Mouse (Mus musculus): ENCODE data around the gene Rnf19b. TPM values are rescaled to one million over a fixed set of nuclear protein-coding genes. Genes with fewer than 3 reads are reported as not detected.

Rnf19b gene
- total and polyA plus RNA-seq, 2 experiments from 2014 or later: 31.8 to 141 TPM

DNA sequence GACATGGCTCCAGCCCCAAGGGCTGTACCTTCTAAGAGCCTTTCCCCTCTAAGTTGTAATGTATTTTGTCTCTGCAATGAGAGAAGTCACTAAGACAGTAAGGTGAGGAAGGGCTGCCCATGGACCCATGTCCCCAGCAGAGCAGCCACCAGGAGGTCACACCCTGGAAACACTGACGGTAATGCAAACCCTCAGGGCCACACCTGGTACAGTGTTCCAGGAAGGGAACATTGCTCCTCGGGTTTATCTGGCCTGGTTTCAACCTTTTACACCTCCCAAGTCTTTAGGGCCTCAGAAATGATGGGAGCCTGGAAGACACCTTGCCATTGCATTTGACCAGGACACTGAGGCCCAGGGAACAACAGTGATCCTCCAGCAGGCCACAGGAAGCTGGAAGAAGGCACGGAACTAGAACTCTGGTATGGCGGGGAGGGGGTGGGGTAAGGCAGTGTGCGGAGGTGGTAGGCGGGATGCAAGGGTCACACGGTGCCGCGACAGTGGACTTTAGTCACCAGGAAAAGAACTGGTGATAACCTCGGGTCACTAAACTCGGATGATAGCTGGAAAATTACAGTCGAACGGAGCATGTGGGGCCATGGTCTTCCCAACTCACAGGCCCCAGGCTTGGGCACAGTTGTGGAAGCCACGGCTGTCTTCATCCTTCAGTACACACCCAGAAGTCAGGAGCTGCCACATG is 44.2 kb downstream of the Rnf19b start:
- TF ChIP-seq CTCF (IDR thresholded peaks at IDR 0.05; ENCODE audit: low read depth): no peak
- 0 out of 2 replicates have a peak, but pooled peaks cover 3% of the 10 kb centered on the region for H3K4me1 ChIP-seq (ENCODE audit: insufficient read depth, low read length)
- no peaks in the 10 kb centered on the region for H3K9me3 ChIP-seq (ENCODE audit: low read length)
- H3K27me3 ChIP-seq (ENCODE audit: insufficient read depth, low read length): peaks cover 26% of the 10 kb centered on the region
- no peaks in the 10 kb centered on the region for H3K36me3 ChIP-seq (ENCODE audit: insufficient read depth, low read length)
- DNase-seq (ENCODE audit: low spot score) (no peak), ATAC-seq (no peak)
- no peak overlapping the region for H3K9ac ChIP-seq (replicated peaks; ENCODE audit: low read length)
- 84% methylated on average over 14 of the region's 14 CpGs for WGBS
- H3K4me3 ChIP-seq (ENCODE audit: low read length): no peak overlapping the region
- no peak overlapping the region for H3K4me2 ChIP-seq (ENCODE audit: low read depth, low read length)
- H3K27ac ChIP-seq: no peak overlapping the region

DNA sequence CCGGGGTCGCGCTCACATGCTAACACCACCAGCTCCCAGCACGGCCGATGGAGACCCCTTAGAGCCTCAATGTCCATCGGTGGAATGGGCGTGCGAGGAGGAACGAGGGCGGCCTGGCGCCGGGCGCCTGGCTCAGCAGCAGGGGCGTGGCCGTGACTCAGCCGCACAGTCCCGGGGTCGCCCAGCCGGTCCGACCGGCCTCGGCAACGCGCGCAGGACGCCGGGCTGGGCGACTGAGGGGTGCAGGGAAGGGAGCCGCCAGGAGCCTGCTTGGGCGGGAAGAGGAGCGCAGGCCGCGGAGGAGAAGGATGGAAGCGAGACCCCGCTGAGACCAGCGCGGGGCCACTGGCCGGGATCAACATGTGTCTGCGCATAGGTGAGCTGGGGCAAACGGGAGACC is 47.3 kb downstream of the Rnf19b start, which contains the start of gene Tmem54:
TSS of gene Tmem54 (plus strand) at position 193 of the 400 bp plus-strand sequence.
- ATAC-seq: no peak
- Histone ChIP-seq H3K27me3 (ENCODE audit: insufficient read depth, low read length) (peaks cover 26% of the 10 kb centered on the region), H3K27ac (no peak within 1 kb of the TSS), H3K4me3 (ENCODE audit: low read length) (peak within 1 kb of the TSS; percentile 15), H3K9me3 (ENCODE audit: low read length) (no peaks in the 10 kb centered on the region), H3K4me2 (ENCODE audit: low read depth, low read length) (peak within 1 kb of the TSS; percentile 43), H3K4me1 (ENCODE audit: insufficient read depth, low read length) (0 out of 2 replicates have a peak, but pooled peaks cover 3% of the 10 kb centered on the region), H3K36me3 (ENCODE audit: insufficient read depth, low read length) (no peaks in the 10 kb centered on the region), H3K9ac (replicated peaks; ENCODE audit: low read length) (0 out of 2 replicates have a peak within 1 kb of the TSS, but pooled peaks have one; percentile 4)
- TF ChIP-seq CTCF (IDR thresholded peaks at IDR 0.05; ENCODE audit: low read depth): no peak
- WGBS: 3% methylated on average over 36 of the region's 40 CpGs
- no peak for DNase-seq (ENCODE audit: low spot score)

DNA sequence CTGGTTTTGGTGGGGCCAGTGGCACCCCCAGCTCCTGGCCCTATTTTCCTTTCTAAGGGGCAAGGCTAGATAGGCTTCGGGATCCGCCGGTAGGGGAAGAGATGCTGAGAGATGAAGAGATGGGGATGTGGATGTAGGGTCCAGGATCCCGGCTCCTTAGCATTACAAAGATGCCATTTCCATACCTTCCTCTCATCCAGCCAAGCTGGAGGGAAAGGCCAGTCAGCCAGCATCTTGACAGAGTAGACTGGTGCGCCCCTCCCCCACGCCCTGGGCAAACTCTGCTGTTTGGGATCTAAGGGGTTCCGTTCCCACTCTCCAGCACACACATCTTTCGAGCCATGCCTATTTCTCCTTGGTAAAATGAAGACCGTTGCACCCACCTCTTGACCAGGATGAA is 48.0 kb downstream of the Rnf19b start:
- no peaks in the 10 kb centered on the region for H3K9me3 ChIP-seq (ENCODE audit: low read length)
- ATAC-seq: no peak
- DNase-seq (ENCODE audit: low spot score): no peak
- H3K9ac ChIP-seq (replicated peaks; ENCODE audit: low read length): no peak overlapping the region
- no peak overlapping the region for H3K4me2 ChIP-seq (ENCODE audit: low read depth, low read length)
- H3K27me3 ChIP-seq (ENCODE audit: insufficient read depth, low read length): peaks cover 26% of the 10 kb centered on the region
- no peak overlapping the region for H3K27ac ChIP-seq
- WGBS: 30% methylated on average over 9 of the region's 9 CpGs
- H3K4me1 ChIP-seq (ENCODE audit: insufficient read depth, low read length): 0 out of 2 replicates have a peak, but pooled peaks cover 3% of the 10 kb centered on the region
- no peaks in the 10 kb centered on the region for H3K36me3 ChIP-seq (ENCODE audit: insufficient read depth, low read length)
- H3K4me3 ChIP-seq (ENCODE audit: low read length): no peak overlapping the region
- TF ChIP-seq CTCF (IDR thresholded peaks at IDR 0.05; ENCODE audit: low read depth): no peak

DNA sequence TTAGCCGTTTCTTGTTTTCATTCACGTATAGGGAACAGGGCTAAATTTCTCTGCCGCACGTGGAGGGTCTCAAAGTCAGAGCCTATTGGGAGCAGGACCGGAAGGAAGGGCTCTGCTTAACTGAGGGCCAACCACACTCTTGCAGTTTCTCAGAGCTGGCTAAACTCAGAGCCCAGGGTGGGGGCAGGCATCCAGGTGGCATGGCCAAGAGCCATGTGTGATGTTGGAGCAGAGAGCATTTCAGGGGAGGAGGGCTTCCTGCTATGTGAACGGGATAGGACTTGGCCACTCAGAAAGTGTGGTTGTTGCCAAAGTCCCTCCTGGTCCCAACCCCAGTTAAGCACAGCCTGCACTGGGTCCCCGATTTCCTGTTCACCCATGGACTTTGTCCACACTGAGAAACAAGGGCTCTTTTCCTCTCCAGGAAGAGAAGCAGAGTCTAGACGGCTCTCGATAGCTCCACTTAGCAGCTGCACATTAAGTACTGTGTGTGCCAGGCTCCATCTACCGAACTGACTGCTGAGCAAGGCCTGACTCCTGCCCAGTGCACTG is 49.4 kb downstream of the Rnf19b start:
- H3K4me1 ChIP-seq (ENCODE audit: insufficient read depth, low read length): 0 out of 2 replicates have a peak, but pooled peaks cover 3% of the 10 kb centered on the region
- WGBS: 55% methylated on average over 10 of the region's 10 CpGs

DNA sequence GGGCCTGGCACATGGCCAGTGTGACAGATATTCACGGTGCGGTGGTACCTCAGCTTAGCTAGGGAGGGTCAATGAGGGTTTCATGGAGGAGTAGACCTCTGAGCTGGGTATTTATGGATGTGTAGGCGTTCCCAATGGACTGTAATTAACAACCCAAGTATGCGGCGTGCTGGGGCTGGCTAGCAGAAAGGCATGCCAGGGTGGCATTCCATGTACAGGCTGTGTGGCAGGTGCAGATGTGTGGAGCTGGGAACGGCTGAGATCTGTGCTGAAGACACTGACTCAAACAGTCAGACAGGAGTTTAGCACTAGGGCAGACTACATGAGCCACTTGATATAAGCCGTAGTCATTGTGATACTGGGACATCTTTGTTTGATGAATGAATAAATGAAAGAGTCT is 50.6 kb downstream of the Rnf19b start:
- WGBS: 72% methylated on average over 7 of the region's 7 CpGs
- H3K27ac ChIP-seq: no peak overlapping the region
- no peaks in the 10 kb centered on the region for H3K36me3 ChIP-seq (ENCODE audit: insufficient read depth, low read length)
- H3K27me3 ChIP-seq (ENCODE audit: insufficient read depth, low read length): peaks cover 25% of the 10 kb centered on the region
- H3K4me2 ChIP-seq (ENCODE audit: low read depth, low read length): no peak overlapping the region
- H3K4me3 ChIP-seq (ENCODE audit: low read length): no peak overlapping the region
- H3K9me3 ChIP-seq (ENCODE audit: low read length): no peaks in the 10 kb centered on the region
- no peak for TF ChIP-seq CTCF (IDR thresholded peaks at IDR 0.05; ENCODE audit: low read depth)
- no peak for DNase-seq (ENCODE audit: low spot score)
- no peak for ATAC-seq
- H3K4me1 ChIP-seq (ENCODE audit: insufficient read depth, low read length): peaks cover 7% of the 10 kb centered on the region; the same call in 1 of the 2 replicates
- H3K9ac ChIP-seq (replicated peaks; ENCODE audit: low read length): no peak overlapping the region

More for the DNA sequence above, 49.4 kb downstream of the Rnf19b start:
- H3K4me2 ChIP-seq (ENCODE audit: low read depth, low read length): no peak overlapping the region
- H3K27ac ChIP-seq: no peak overlapping the region
- H3K9ac ChIP-seq (replicated peaks; ENCODE audit: low read length): no peak overlapping the region
- no peak for TF ChIP-seq CTCF (IDR thresholded peaks at IDR 0.05; ENCODE audit: low read depth)
- no peak overlapping the region for H3K4me3 ChIP-seq (ENCODE audit: low read length)
- ATAC-seq: no peak
- H3K9me3 ChIP-seq (ENCODE audit: low read length): no peaks in the 10 kb centered on the region
- no peaks in the 10 kb centered on the region for H3K36me3 ChIP-seq (ENCODE audit: insufficient read depth, low read length)
- no peak for DNase-seq (ENCODE audit: low spot score)
- peaks cover 26% of the 10 kb centered on the region for H3K27me3 ChIP-seq (ENCODE audit: insufficient read depth, low read length)

DNA sequence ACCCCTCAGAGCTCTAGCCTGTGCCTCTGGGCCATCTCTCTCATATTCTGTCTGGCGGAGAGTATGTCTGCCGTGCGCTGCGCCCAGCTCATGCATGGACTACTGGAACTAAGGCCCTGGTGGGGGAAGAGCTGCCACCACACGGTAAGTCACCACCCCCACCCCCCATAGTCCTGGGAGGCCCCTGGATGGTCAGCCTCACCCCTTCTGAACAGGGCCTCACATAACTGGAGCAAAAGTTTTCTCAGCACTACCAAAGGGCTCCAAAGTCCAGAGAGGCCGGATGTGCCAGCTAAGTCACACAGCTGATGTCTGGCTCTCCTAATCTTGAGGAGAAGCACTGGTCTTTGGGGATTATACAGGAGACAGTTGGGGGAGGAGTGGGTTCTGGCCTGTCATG is 52.7 kb downstream of the Rnf19b start:
- Histone ChIP-seq H3K4me3 (ENCODE audit: low read length) (no peak overlapping the region), H3K4me1 (ENCODE audit: insufficient read depth, low read length) (peaks cover 7% of the 10 kb centered on the region; the same call in 1 of the 2 replicates), H3K9ac (replicated peaks; ENCODE audit: low read length) (no peak overlapping the region), H3K36me3 (ENCODE audit: insufficient read depth, low read length) (no peaks in the 10 kb centered on the region), H3K27ac (no peak overlapping the region), H3K4me2 (ENCODE audit: low read depth, low read length) (no peak overlapping the region), H3K9me3 (ENCODE audit: low read length) (no peaks in the 10 kb centered on the region), H3K27me3 (ENCODE audit: insufficient read depth, low read length) (0 out of 2 replicates have a peak, but pooled peaks cover 5% of the 10 kb centered on the region)
- no peak for TF ChIP-seq CTCF (IDR thresholded peaks at IDR 0.05; ENCODE audit: low read depth)
- ATAC-seq (no peak), DNase-seq (ENCODE audit: low spot score) (no peak)
- WGBS: 86% methylated on average over 6 of the region's 6 CpGs

Measured in hindbrain, postnatal 0 days (tissue).